Mouse (Mus musculus): ENCODE results near the gene Omt2b.
"Not testable (repeated sequence)": the region's sequence is repeated elsewhere in the genome, so short reads cannot be mapped to it uniquely, and the experiment has no call there.

Omt2b gene

DNA sequence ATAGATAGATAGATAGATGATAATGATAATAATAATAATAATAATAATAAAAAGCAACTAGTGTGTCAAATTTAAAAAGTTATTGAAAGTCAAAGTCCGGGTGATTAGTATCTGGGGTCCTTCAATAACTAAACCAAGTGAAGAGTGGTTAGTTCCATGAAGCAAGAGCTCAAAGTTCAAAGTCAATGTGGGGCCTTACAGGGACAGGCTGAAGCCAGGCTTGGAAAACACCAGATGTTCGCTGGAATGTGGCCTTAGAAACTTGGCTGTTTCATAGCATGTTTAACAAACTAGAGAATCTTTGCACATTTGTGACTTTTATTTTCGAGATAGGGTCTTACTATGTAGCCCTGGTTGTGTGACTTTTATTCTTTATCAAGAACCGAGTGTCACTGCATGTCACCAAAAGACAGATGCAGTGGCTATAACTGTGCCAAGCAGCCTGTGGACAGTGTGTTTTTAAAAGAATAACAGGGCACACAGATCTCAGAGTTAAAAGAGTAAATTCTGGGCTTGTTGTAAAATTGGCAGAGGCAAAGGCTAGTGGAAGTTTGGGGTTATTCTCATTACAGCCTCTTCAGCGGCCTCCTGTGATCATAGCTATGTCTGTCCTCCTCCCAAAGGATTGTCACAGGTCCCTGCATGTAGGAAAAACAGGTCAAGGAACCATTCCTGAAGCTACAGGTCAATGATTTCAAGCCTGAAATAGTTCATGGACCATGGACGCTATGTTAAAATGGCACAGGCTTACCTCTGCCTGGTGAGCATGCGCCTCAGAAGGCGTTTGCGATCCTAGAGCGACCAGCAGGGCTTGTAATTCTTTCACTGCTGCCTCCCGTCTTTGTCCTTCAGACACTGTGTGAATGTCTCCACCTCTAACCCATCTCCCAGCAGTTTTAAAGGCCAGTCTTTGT lies 27.5 kb downstream of the Omt2b start:
- DNase-seq = no peak

GRCm38 (mm10) chr9:78355611-78356010 lies 28.2 kb downstream of the Omt2b start, which contains the start of gene Gsta2:
Gsta2 (minus strand) TSS chr9:78355788.
- DNase-seq = no peak

- peak; percentile 85 for DNase-seq
Measured at GRCm38 (mm10) chr9:78358053-78358452, 30.7 kb downstream of the Omt2b start.

DNA sequence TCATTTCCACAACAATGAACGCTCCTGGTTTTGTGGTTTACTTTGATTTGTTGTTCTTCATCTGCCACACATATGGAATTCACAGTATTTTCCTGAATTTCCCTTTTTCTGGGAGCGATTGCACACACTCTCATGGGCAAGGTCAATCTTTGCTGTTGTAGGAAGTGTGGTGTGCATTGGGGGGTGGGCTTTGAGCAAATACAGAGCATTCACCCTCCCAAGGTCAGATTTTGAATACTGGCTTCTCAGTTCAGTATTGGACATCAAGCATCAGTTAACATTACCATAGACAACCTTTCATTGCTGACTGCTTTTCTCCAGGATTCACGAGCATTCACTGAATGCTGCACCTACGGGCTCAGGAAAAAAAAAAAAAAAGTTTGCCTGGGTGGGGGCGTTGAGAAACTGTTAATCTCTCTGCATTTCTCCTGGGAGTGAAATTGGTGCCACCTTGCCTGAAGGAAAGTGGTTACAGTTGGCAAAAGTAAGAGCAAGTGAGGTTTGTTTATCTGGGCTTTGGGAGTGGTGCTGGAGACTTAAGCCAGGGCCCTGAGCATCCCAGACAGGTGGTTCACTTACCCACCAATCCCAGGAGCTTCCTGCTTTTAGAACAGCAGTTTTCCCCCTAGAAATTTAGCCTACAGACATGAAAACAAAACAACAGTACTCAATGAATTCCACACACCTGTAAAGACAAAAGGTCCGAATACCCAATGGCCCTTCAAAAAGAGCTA lies 32.5 kb downstream of the Omt2b start:
- DNase-seq = no peak

- no peak for DNase-seq
Measured at GRCm38 (mm10) chr9:78360484-78360872, 33.1 kb downstream of the Omt2b start.

- DNase-seq = no peak
Measured at GRCm38 (mm10) chr9:78363374-78363773, 36.0 kb downstream of the Omt2b start.

- no peak for DNase-seq
Measured at GRCm38 (mm10) chr9:78364701-78365100, 37.3 kb downstream of the Omt2b start.

- no peak for DNase-seq
Measured at GRCm38 (mm10) chr9:78365850-78366544, 38.6 kb downstream of the Omt2b start.

DNA sequence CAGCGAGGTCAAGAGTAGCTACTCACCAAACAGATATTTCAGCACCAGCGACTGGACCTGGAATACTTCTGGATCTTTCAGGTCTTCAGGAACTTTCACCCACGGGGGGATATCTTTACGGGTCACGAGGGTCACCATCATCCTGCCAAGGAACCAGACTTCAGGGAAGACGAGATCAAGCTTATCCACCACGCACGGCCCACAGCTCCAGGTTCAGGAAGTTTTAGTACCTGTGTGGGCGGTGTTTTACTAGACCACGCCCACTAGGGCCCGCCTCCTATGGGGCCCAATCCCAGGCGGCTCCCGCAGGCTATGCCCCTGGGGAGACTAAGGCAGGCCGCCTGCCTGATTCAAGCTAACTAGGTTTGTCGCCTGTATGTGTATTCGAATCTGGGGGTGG lies 40.6 kb downstream of the Omt2b start, which contains the start of gene Dppa5a:
TSS of gene Dppa5a (minus strand) at position 219 of the 400 bp plus-strand sequence.
- DNase-seq = not testable (repeated sequence)

GRCm38 (mm10) chr9:78368671-78369293 lies 41.4 kb downstream of the Omt2b start:
- no peak for DNase-seq

DNA sequence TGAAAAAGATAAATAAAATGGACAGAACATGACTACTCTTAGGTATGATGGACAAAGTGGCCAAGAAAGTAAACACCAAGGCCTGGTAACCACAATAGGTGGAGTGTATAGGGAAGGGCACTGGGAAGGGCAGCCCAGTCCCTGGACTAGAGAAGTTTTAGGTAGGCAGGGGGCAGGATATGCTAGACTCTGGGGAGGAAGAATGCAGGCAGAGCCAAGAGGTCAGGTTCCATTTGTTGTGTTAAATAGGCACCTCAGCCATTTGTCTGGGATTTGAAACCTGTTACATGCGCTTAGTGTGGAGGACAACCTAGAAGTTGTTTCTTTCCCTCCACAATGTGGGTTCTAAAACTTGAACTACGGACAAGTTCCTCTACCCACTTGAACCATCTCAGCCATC lies 42.0 kb downstream of the Omt2b start:
- DNase-seq = no peak

GRCm38 (mm10) chr9:78369786-78370185 lies 42.4 kb downstream of the Omt2b start:
- DNase-seq = no peak

DNA sequence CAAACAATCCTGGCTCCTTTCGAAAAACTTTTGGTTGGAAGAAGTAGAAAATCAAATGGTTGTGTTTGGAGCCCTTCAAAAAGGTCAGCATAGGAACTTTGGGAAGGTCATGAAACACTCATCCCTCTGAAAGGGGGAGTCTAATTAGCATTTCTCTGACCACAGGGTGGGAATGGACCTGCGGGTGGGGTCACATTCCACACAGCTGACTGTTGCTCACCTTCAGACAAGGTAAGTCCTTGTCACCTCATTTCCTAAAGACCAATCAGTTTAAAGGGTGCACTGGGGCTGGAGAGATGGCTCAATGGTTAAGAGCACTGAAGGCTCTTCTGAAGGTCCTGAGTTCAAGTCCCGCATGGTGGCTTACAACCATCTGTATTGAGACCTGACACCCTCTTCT lies 44.1 kb downstream of the Omt2b start:
- DNase-seq = no peak

DNA sequence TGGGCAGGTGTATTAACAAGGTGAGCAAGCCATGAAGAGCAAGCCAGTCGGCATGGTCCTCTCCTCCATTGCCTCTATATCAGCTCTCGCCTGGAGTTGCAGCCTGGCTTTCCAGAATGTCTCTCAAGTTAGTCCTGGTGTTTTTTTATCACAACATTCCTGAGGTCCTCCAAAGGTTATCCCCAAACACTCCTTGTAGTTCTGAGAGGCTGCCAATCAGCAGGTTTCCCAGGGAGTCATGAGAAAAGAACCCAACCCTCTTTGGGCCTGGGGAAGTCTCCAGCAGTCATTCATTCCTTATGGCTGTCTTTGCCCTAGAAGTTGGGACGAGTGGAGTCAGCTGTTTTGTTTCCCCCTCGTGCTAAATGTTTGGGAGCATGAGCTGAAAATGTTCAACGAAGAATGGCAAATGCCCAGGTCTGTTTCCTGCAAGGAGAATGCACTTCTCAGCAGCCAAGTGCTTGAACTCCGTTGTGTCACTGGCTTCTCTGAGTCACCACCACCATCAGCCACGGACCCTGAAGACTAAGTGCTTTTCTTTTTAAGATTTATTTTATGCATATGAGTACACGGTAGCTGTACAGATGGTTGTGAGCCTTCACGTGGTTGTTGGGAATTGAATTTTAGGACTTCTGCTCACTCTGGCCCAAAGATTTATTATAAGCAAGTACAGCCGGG lies 45.6 kb downstream of the Omt2b start:
- DNase-seq = no peak

DNA sequence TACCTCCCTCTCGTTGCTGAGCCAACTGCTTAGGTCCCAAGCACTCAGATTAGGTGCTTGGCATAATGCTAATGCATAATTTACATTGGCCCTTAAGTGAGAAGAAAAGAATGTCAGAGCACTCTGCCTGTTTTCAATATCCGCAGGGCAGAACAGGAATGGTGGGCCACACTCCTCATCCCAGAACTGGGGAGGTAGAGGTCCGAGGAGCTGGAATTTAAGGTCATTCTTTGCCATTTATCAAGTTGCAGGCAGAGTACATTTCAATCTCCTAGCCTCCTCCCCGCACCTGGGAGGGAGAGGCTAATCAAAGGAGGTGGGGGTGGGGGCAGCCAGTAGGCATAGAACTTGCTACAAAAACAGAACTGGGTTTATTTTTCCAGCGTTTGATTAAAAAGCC lies 47.0 kb downstream of the Omt2b start:
- no peak for DNase-seq

GRCm38 (mm10) chr9:78374885-78375389 lies 47.5 kb downstream of the Omt2b start:
- DNase-seq = no peak

DNA sequence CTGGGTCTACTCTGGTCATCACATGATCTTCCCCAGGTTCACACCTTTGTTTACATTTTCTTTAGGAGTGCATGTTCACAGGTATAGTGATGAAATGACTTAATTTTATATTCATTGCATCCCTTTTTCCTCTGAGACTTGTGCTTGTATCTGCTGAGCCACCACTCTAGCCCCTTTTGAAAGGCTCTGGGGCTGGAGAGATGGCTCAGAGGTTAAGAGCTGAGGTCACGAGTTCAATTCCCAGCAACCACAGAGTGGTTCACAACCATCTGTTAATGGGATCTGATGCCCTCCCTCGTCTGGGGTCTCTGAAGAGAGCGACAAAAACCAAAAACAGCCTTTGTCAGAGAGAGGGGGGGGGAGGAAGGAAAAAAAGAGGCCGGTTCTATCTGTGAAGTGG lies 48.1 kb downstream of the Omt2b start:
- DNase-seq = no peak

- DNase-seq = no peak
Measured at GRCm38 (mm10) chr9:78377546-78377945, 50.2 kb downstream of the Omt2b start.

DNA sequence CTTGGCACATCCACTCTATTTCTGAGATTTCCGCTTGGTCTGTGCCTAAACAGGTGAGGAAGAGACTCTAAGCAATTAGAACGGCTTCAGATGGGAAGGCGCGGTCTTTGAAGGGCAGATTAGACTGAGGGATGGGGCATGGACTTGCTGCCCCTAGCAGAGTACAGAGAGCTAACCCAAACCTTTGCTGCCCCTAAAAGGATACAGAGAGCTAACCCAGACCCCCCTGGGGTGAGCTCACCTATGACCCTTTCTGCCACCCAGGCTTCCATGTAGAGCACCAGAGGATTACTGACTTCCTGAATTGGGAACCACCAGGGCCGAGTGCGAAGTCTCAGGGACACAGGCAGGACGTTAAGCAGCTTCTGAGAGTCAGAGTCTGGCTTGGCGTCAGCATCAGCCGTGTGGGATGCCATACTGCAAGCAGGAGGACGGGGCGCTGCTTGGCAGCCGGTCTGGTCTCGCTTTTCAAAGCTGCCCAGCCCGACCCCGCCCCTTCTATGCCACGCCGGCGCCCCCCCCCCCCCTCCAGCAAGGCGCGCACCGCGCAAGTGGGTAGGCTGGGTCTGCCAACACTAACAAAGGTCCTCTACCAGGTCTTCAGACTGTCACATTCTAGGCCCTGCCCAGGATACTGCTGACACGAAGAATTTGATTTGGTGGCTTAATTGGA lies 50.9 kb downstream of the Omt2b start, which contains the start of gene Ooep:
TSS of gene Ooep (minus strand) at position 613 of the 673 bp plus-strand sequence.
- peak; percentile 72 for DNase-seq
